Mouse (Mus musculus): ENCODE data around the gene Gm2696. TPM values are rescaled to one million over a fixed set of nuclear protein-coding genes. Genes with fewer than 3 reads are reported as not detected.

Gene Gm2696
- polyA plus RNA-seq, 1 experiment from 2014 or later: not detected

GRCm38 (mm10) chr10:77819203-77819602 lies 4.7 kb downstream of the Gm2696 start:
- no peak overlapping the region for H3K9ac ChIP-seq (replicated peaks; ENCODE audit: low read depth, low read length)
- WGBS: 27% methylated on average over 4 of the region's 4 CpGs

DNA sequence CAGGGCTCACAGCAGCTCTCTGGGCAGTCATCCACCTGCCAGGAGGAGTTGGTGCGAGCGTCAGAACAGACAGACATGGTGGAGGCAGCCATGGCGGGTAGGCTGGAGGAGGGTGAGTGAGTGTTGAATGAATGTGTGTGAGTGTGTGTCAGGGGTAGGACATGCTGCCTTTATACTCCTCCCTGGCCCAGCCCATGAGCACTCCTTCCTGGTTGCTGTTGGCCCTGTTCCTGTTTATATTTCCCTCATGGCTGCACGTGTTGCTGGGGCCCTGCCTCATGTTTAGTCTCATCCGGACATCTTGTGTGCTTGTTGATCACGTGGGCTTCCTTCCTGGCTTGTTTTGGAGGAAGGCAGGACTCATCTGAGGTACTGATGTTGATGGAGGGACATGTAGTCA lies 12.5 kb downstream of the Gm2696 start, which contains the start of gene Krtap10-4:
Gene Krtap10-4, minus strand, starts transcription at position 145 of the 400 bp plus-strand sequence.
- H3K9ac ChIP-seq (replicated peaks; ENCODE audit: low read depth, low read length): no peak within 1 kb of the TSS
- H3K9me3 ChIP-seq (ENCODE audit: control insufficient read depth, low read depth, low read length): 0 out of 2 replicates have a peak, but pooled peaks cover 2% of the 10 kb centered on the region
- WGBS: 69% methylated on average over 6 of the region's 6 CpGs
- H3K4me2 ChIP-seq (replicated peaks; ENCODE audit: low read depth, low read length): no peak within 1 kb of the TSS
- no peaks in the 10 kb centered on the region for H3K27me3 ChIP-seq (ENCODE audit: control insufficient read depth, insufficient read depth, low read length)
- no peaks in the 10 kb centered on the region for H3K4me1 ChIP-seq (ENCODE audit: control insufficient read depth, insufficient read depth, low read length)
- H3K4me3 ChIP-seq (ENCODE audit: low read depth, low read length): no peak within 1 kb of the TSS
- no peak for ATAC-seq (ENCODE audit: insufficient number of reproducible peaks, insufficient read depth, low FRiP score, low read depth)
- H3K36me3 ChIP-seq (ENCODE audit: control insufficient read depth, insufficient read depth, low read length): no peaks in the 10 kb centered on the region
- H3K27ac ChIP-seq (ENCODE audit: low read length): no peak within 1 kb of the TSS

More at GRCm38 (mm10) chr10:77819203-77819602, 4.7 kb downstream of the Gm2696 start:
- H3K4me1 ChIP-seq (ENCODE audit: control insufficient read depth, insufficient read depth, low read length): no peaks in the 10 kb centered on the region
- ATAC-seq (ENCODE audit: insufficient number of reproducible peaks, insufficient read depth, low FRiP score, low read depth): no peak
- no peaks in the 10 kb centered on the region for H3K27me3 ChIP-seq (ENCODE audit: control insufficient read depth, insufficient read depth, low read length)
- H3K9me3 ChIP-seq (ENCODE audit: control insufficient read depth, low read depth, low read length): 0 out of 2 replicates have a peak, but pooled peaks cover 2% of the 10 kb centered on the region
- no peak overlapping the region for H3K27ac ChIP-seq (ENCODE audit: low read length)
- no peak overlapping the region for H3K4me3 ChIP-seq (ENCODE audit: low read depth, low read length)
- no peak overlapping the region for H3K4me2 ChIP-seq (replicated peaks; ENCODE audit: low read depth, low read length)
- no peaks in the 10 kb centered on the region for H3K36me3 ChIP-seq (ENCODE audit: control insufficient read depth, insufficient read depth, low read length)

- no peaks in the 10 kb centered on the region for H3K9me3 ChIP-seq (ENCODE audit: control insufficient read depth, low read depth, low read length)
- H3K27me3 ChIP-seq (ENCODE audit: control insufficient read depth, insufficient read depth, low read length): no peaks in the 10 kb centered on the region
- 60% methylated on average over 9 of the region's 9 CpGs for WGBS
Observed at GRCm38 (mm10) chr10:77835647-77836046, 21.2 kb downstream of the Gm2696 start, which contains the start of gene Krtap10-10. Krtap10-10 (plus strand) TSS chr10:77835947.

DNA sequence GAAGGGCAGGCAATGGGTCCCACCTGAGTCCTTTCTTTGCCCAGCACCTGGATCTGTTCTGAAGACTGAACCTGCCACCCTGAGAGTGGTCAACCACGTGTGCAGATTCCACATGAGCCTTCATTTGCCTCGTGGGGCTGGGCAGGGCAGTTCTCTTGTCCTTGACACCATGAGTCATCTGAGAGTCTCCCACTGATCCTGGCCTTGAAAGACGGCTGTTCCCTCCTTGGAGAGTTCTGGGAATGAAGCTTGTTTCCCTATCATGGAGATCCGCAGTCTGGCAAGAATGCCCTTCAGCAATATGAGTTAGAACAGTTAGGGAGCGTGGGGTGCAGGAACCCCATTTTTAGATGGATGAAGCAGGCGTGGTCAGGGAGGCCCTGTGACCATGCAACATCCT lies 24.5 kb downstream of the Gm2696 start:
- H3K4me3 ChIP-seq (ENCODE audit: low read depth, low read length): no peak overlapping the region
- H3K9ac ChIP-seq (replicated peaks; ENCODE audit: low read depth, low read length): no peak overlapping the region
- H3K4me2 ChIP-seq (replicated peaks; ENCODE audit: low read depth, low read length): no peak overlapping the region
- no peak overlapping the region for H3K27ac ChIP-seq (ENCODE audit: low read length)
- H3K4me1 ChIP-seq (ENCODE audit: control insufficient read depth, insufficient read depth, low read length): no peaks in the 10 kb centered on the region
- no peaks in the 10 kb centered on the region for H3K36me3 ChIP-seq (ENCODE audit: control insufficient read depth, insufficient read depth, low read length)
- H3K27me3 ChIP-seq (ENCODE audit: control insufficient read depth, insufficient read depth, low read length): no peaks in the 10 kb centered on the region
- whole genome bisulfite sequencing: 79% methylated on average over 6 of the region's 6 CpGs
- peaks cover 6% of the 10 kb centered on the region; the same call in 1 of the 2 replicates for H3K9me3 ChIP-seq (ENCODE audit: control insufficient read depth, low read depth, low read length)
- no peak for ATAC-seq (ENCODE audit: insufficient number of reproducible peaks, insufficient read depth, low FRiP score, low read depth)

More at GRCm38 (mm10) chr10:77835647-77836046, 21.2 kb downstream of the Gm2696 start, which contains the start of gene Krtap10-10:
- H3K4me1 ChIP-seq (ENCODE audit: control insufficient read depth, insufficient read depth, low read length): no peaks in the 10 kb centered on the region
- H3K36me3 ChIP-seq (ENCODE audit: control insufficient read depth, insufficient read depth, low read length): no peaks in the 10 kb centered on the region
- H3K27ac ChIP-seq (ENCODE audit: low read length): no peak within 1 kb of the TSS
- no peak for ATAC-seq (ENCODE audit: insufficient number of reproducible peaks, insufficient read depth, low FRiP score, low read depth)
- no peak within 1 kb of the TSS for H3K4me3 ChIP-seq (ENCODE audit: low read depth, low read length)
- H3K4me2 ChIP-seq (replicated peaks; ENCODE audit: low read depth, low read length): no peak within 1 kb of the TSS
- H3K9ac ChIP-seq (replicated peaks; ENCODE audit: low read depth, low read length): no peak within 1 kb of the TSS

GRCm38 (mm10) chr10:77846503-77846902 lies 32.0 kb downstream of the Gm2696 start, which contains the start of gene Gm36176:
Gm36176 (plus strand) TSS chr10:77846803.
- Histone ChIP-seq H3K27ac (ENCODE audit: low read length) (no peak within 1 kb of the TSS), H3K4me3 (ENCODE audit: low read depth, low read length) (no peak within 1 kb of the TSS), H3K9ac (replicated peaks; ENCODE audit: low read depth, low read length) (no peak within 1 kb of the TSS), H3K9me3 (ENCODE audit: control insufficient read depth, low read depth, low read length) (peaks cover 6% of the 10 kb centered on the region; the same call in 1 of the 2 replicates), H3K27me3 (ENCODE audit: control insufficient read depth, insufficient read depth, low read length) (no peaks in the 10 kb centered on the region), H3K36me3 (ENCODE audit: control insufficient read depth, insufficient read depth, low read length) (no peaks in the 10 kb centered on the region), H3K4me1 (ENCODE audit: control insufficient read depth, insufficient read depth, low read length) (no peaks in the 10 kb centered on the region), H3K4me2 (replicated peaks; ENCODE audit: low read depth, low read length) (no peak within 1 kb of the TSS)
- ATAC-seq (ENCODE audit: insufficient number of reproducible peaks, insufficient read depth, low FRiP score, low read depth): no peak
- 61% methylated on average over 3 of the region's 3 CpGs for WGBS

- Histone ChIP-seq H3K27ac (ENCODE audit: low read length) (no peak overlapping the region), H3K4me3 (ENCODE audit: low read depth, low read length) (no peak overlapping the region), H3K9me3 (ENCODE audit: control insufficient read depth, low read depth, low read length) (peaks cover 6% of the 10 kb centered on the region; the same call in 1 of the 2 replicates), H3K4me2 (replicated peaks; ENCODE audit: low read depth, low read length) (no peak overlapping the region), H3K4me1 (ENCODE audit: control insufficient read depth, insufficient read depth, low read length) (no peaks in the 10 kb centered on the region), H3K27me3 (ENCODE audit: control insufficient read depth, insufficient read depth, low read length) (no peaks in the 10 kb centered on the region), H3K36me3 (ENCODE audit: control insufficient read depth, insufficient read depth, low read length) (no peaks in the 10 kb centered on the region), H3K9ac (replicated peaks; ENCODE audit: low read depth, low read length) (no peak overlapping the region)
- WGBS: 35% methylated on average over 2 of the region's 2 CpGs
- no peak for ATAC-seq (ENCODE audit: insufficient number of reproducible peaks, insufficient read depth, low FRiP score, low read depth)
Observed at GRCm38 (mm10) chr10:77846961-77847360, 32.5 kb downstream of the Gm2696 start.

DNA sequence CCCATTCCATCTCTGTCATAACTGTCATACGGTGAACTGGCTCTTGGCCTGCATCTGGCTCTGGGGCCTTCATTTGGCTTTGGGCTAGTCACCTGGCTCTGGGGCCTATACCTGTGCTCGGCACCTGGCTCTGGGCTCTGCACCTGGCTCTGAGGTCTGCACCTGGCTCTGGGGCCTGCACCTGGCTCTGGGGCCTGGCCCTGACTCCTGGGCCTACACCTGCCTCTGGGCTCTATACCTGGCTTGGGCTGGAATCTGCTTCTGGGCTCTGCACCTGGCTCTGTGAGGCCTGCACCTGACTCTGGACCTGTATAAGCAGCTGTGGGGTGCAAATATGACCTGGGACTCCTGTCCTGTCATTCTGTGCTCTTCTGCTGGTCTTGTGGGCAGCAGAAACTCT lies 33.1 kb downstream of the Gm2696 start:
- Histone ChIP-seq H3K4me1 (ENCODE audit: control insufficient read depth, insufficient read depth, low read length) (no peaks in the 10 kb centered on the region), H3K36me3 (ENCODE audit: control insufficient read depth, insufficient read depth, low read length) (no peaks in the 10 kb centered on the region), H3K9me3 (ENCODE audit: control insufficient read depth, low read depth, low read length) (peaks cover 6% of the 10 kb centered on the region; the same call in 1 of the 2 replicates), H3K9ac (replicated peaks; ENCODE audit: low read depth, low read length) (no peak overlapping the region), H3K4me2 (replicated peaks; ENCODE audit: low read depth, low read length) (no peak overlapping the region), H3K4me3 (ENCODE audit: low read depth, low read length) (no peak overlapping the region), H3K27ac (ENCODE audit: low read length) (no peak overlapping the region), H3K27me3 (ENCODE audit: control insufficient read depth, insufficient read depth, low read length) (no peaks in the 10 kb centered on the region)
- 85% methylated on average over 2 of the region's 2 CpGs for WGBS
- ATAC-seq (ENCODE audit: insufficient number of reproducible peaks, insufficient read depth, low FRiP score, low read depth): no peak

GRCm38 (mm10) chr10:77852559-77852958 lies 38.1 kb downstream of the Gm2696 start, which contains the start of gene Gm10318:
Gm10318 (plus strand) TSS chr10:77852859.
- H3K27ac ChIP-seq (ENCODE audit: low read length): no peak within 1 kb of the TSS
- H3K4me1 ChIP-seq (ENCODE audit: control insufficient read depth, insufficient read depth, low read length): no peaks in the 10 kb centered on the region
- no peak within 1 kb of the TSS for H3K4me3 ChIP-seq (ENCODE audit: low read depth, low read length)
- no peak within 1 kb of the TSS for H3K9ac ChIP-seq (replicated peaks; ENCODE audit: low read depth, low read length)
- 63% methylated on average over 9 of the region's 9 CpGs for WGBS
- H3K4me2 ChIP-seq (replicated peaks; ENCODE audit: low read depth, low read length): no peak within 1 kb of the TSS
- H3K9me3 ChIP-seq (ENCODE audit: control insufficient read depth, low read depth, low read length): no peaks in the 10 kb centered on the region
- no peak for ATAC-seq (ENCODE audit: insufficient number of reproducible peaks, insufficient read depth, low FRiP score, low read depth)
- H3K36me3 ChIP-seq (ENCODE audit: control insufficient read depth, insufficient read depth, low read length): no peaks in the 10 kb centered on the region
- H3K27me3 ChIP-seq (ENCODE audit: control insufficient read depth, insufficient read depth, low read length): no peaks in the 10 kb centered on the region

DNA sequence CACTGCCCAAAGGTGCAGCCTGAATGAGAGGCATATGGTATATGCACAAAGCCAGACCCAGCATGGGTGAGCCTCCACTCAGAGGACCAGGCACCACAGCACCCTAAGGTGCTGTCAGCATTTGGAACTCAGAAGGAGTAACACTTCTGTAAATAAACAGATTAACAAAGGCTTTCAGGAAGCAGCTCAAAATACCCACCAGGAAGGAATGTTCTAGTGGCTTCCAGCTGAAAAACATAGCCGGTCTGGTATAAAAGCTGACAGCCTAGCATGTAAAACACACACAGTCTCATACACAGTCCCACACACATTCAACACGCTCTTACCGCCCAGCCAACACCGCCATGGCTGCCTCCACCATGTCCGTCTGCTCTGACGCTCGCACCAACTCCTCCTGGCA lies 47.2 kb downstream of the Gm2696 start, which contains the start of gene Gm3285:
Gene Gm3285, plus strand, starts transcription at position 301 of the 400 bp plus-strand sequence.
- H3K9ac ChIP-seq (replicated peaks; ENCODE audit: low read depth, low read length): no peak within 1 kb of the TSS
- no peak within 1 kb of the TSS for H3K4me3 ChIP-seq (ENCODE audit: low read depth, low read length)
- H3K4me1 ChIP-seq (ENCODE audit: control insufficient read depth, insufficient read depth, low read length): 0 out of 2 replicates have a peak, but pooled peaks cover 2% of the 10 kb centered on the region
- H3K9me3 ChIP-seq (ENCODE audit: control insufficient read depth, low read depth, low read length): no peaks in the 10 kb centered on the region
- ATAC-seq (ENCODE audit: insufficient number of reproducible peaks, insufficient read depth, low FRiP score, low read depth): no peak
- H3K27ac ChIP-seq (ENCODE audit: low read length): no peak within 1 kb of the TSS
- H3K36me3 ChIP-seq (ENCODE audit: control insufficient read depth, insufficient read depth, low read length): no peaks in the 10 kb centered on the region
- H3K27me3 ChIP-seq (ENCODE audit: control insufficient read depth, insufficient read depth, low read length): no peaks in the 10 kb centered on the region
- H3K4me2 ChIP-seq (replicated peaks; ENCODE audit: low read depth, low read length): no peak within 1 kb of the TSS
- WGBS: 48% methylated on average over 7 of the region's 7 CpGs

All from stomach, embryonic 14.5 days (tissue).